Mouse (Mus musculus) limb, embryonic 14.5 days (tissue): ENCODE measurements around the gene Ppp1cc. TPM values are rescaled to one million over a fixed set of nuclear protein-coding genes. Genes with fewer than 3 reads are reported as not detected.
"Not testable (repeated sequence)": the region's sequence is repeated elsewhere in the genome, so short reads cannot be mapped to it uniquely, and the experiment has no call there.

Source experiments
- ATAC-seq: fragments of 200-750 bp; cut with Nextera tagmentation; 2 replicates; pipeline ENCODE4 v1.8.0; 2017; ENCODE audit warnings: low read depth, moderate number of reproducible peaks, moderate TSS enrichment; ENCODE audit not compliant: low FRiP score
- DNase-seq: peaks from one replicate; pipeline ENCODE4 v3.0.0-alpha.2; 2015; ENCODE audit warnings: low spot score
- H3K27ac ChIP-seq: fragments of 300-500 bp; sonication (generic); replicated peaks from 2 replicates; pipeline ENCODE4 v1.5.1; 2014; ENCODE audit warnings: low read depth, mild to moderate bottlenecking, low read length, moderate library complexity, mixed read lengths
- H3K27me3 ChIP-seq: fragments of 300-500 bp; sonication (generic); 2 replicates; pipeline ENCODE4 v1.6.1; 2014; ENCODE audit warnings: low read length, mixed read lengths; ENCODE audit not compliant: control insufficient read depth, insufficient read depth
- H3K36me3 ChIP-seq: fragments of 300-500 bp; sonication (generic); 2 replicates; pipeline ENCODE4 v1.6.1; 2014; ENCODE audit warnings: mild to moderate bottlenecking, low read length, moderate library complexity, mixed read lengths; ENCODE audit not compliant: control insufficient read depth, insufficient read depth
- H3K4me1 ChIP-seq: fragments of 300-500 bp; sonication (generic); 2 replicates; pipeline ENCODE4 v1.6.1; 2014; ENCODE audit warnings: antibody characterized with exemption, low read length, mixed read lengths; ENCODE audit not compliant: control insufficient read depth, insufficient read depth
- H3K4me2 ChIP-seq: fragments of 300-500 bp; sonication (generic); replicated peaks from 2 replicates; pipeline ENCODE4 v1.6.1; 2014; ENCODE audit warnings: low read depth, mild to moderate bottlenecking, low read length, moderate library complexity; ENCODE audit not compliant: severe bottlenecking
- H3K4me3 ChIP-seq: fragments of 300-500 bp; sonication (generic); replicated peaks from 2 replicates; pipeline ENCODE4 v1.5.1; 2014; ENCODE audit warnings: low read length
- H3K9ac ChIP-seq: fragments of 300-500 bp; sonication (generic); 2 replicates; pipeline ENCODE4 v1.6.1; 2014; ENCODE audit warnings: mild to moderate bottlenecking, low read depth, low read length, moderate library complexity; ENCODE audit not compliant: severe bottlenecking
- H3K9me3 ChIP-seq: fragments of 300-500 bp; sonication (generic); 2 replicates; pipeline ENCODE4 v1.6.1; 2016; ENCODE audit warnings: low read length; ENCODE audit not compliant: control insufficient read depth
- POLR2A ChIP-seq: fragments of 200-500 bp; IDR thresholded peaks from 2 replicates; pipeline ENCODE4 v1.8.0; 2012; ENCODE audit warnings: inconsistent platforms, mild to moderate bottlenecking, moderate library complexity, borderline replicate concordance; ENCODE audit not compliant: insufficient read depth, insufficient read length; ENCODE audit errors: extremely low read depth
- WGBS: fragments of 180-500 bp; shearing (Covaris S2); extraction: QIAGEN DNeasy Blood & Tissue Kit; methylation state at CpG from one replicate; pipeline ENCODE4 v1.1.7; 2014; 5-methylcytosine and 5-hydroxymethylcytosine counted together
- polyA plus RNA-seq, 2 experiments: library from polyadenylated mRNA; depleted of rRNA in 1 of 2; stranded (reverse) in 1 of 2; unstranded in 1 of 2; fragments of >200 nt; fragmentation: Nextera tagmentation in 1 of 2; extraction: Ambion mirVana in 1 of 2; gene quantifications; 2 replicates each; pipeline versions ENCODE4 v1.2.1 to v1.2.3; 2012 to 2014

Ppp1cc gene
- polyA plus RNA-seq, 2 experiments = 234 to 275 TPM

DNA sequence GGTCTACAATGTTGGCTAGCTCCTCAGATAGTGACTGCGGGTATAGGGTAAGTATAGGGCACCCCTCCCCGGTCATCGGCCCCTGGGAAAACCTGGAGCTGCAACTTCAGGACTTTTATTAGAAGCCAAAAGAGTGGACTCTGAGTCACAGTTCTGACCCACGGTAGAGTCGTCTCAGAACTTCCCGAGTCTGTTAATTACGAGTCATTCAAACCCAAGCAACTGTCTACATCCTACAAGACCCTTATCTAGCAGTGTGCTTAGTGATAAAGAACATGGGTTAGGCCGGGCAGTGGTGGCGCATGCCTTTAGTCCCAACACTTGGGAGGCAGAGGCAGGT is 25.1 kb upstream of the Ppp1cc start:
- Histone ChIP-seq H3K27me3 (no peaks in the 10 kb centered on the region), H3K4me2 (no peak overlapping the region), H3K4me3 (no peak overlapping the region), H3K36me3 (no peaks in the 10 kb centered on the region), H3K9ac (no peak overlapping the region), H3K9me3 (no peaks in the 10 kb centered on the region), H3K4me1 (peaks cover 6% of the 10 kb centered on the region; the same call in 1 of the 2 replicates), H3K27ac (no peak overlapping the region)
- DNase-seq = no peak
- 91% methylated on average over 9 of the region's 9 CpGs for WGBS
- no peak for ATAC-seq
- no peak for TF ChIP-seq POLR2A

DNA sequence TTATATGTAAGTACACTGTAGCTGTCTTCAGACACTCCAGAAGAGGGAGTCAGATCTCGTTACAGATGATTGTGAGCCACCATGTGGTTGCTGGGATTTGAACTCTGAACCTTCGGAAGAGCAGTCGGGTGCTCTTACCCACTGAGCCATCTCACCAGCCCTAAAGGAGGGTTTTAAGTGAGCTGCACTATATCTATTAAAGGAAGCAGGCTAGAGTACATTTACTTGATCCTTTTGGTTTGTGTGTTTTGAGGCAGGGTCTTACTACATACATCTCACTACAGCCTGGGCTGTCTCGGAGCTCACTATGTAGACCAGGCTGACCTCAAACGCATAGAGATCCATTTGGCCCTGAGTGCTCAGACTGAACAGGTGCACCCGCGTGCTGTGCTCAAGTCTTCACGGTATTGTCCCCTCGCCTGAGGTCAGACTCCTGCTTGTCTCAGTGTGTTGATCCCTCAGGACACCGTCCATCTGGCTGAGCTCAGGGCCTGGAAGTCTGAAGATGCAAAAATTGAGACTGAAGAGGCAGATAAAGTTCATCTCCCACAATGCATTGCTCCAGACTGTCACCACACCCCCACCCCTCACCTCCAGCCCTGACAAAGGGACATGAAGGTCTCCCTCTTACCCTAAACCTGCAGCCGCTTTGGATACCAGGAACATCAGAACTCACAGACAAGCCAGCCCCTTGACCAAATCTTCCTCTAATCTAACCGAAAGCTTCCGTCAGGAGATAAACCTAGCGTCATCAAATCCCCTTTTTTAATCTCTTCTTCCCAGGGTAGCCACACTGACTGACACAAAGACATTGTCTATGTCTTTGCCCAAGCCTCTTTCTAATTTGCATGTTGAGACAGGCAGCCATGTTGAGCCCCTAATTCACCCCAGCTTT is 23.4 kb upstream of the Ppp1cc start:
- 88% methylated on average over 14 of the region's 14 CpGs for WGBS
- ATAC-seq (no peak), DNase-seq (no peak)
- no peaks in the 10 kb centered on the region for H3K9me3 ChIP-seq
- 0 out of 2 replicates have a peak, but pooled peaks cover 3% of the 10 kb centered on the region for H3K4me1 ChIP-seq
- no peak overlapping the region for H3K4me2 ChIP-seq
- no peaks in the 10 kb centered on the region for H3K27me3 ChIP-seq
- TF ChIP-seq POLR2A = no peak
- no peak overlapping the region for H3K9ac ChIP-seq
- no peak overlapping the region for H3K27ac ChIP-seq
- no peaks in the 10 kb centered on the region for H3K36me3 ChIP-seq
- H3K4me3 ChIP-seq = no peak overlapping the region

DNA sequence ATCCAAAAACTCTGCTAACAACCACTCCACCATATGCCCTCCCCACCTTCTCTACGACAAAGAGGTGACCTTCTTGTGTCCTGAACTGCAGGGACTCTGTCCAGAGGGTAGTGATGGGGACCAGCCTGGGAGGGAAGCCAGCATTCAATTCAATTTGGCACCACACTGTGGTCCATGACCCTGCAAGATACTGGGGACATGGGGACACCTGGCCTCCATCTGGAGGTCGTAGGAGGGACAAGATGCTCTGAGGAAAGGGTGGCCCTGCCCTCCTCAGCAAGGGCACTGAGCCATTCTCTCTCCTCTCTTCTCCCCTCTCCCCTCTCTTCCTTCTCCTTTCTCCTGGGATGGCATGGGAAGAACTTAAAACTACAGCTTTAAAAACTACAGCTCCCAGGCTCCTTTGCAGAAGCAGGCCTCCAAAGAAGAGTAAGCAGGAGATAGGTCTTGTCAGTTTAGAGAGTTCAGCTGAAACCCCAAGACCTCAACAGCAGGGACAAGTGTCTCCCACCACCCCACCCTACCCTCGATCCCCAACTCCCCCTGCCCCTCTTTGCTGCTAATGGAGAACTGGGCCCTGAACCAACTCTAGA is 22.7 kb upstream of the Ppp1cc start:
- no peaks in the 10 kb centered on the region for H3K9me3 ChIP-seq
- ATAC-seq (no peak), DNase-seq (no peak)
- no peak overlapping the region for H3K4me2 ChIP-seq
- no peaks in the 10 kb centered on the region for H3K36me3 ChIP-seq
- no peaks in the 10 kb centered on the region for H3K27me3 ChIP-seq
- H3K27ac ChIP-seq = no peak overlapping the region
- 0 out of 2 replicates have a peak, but pooled peaks cover 3% of the 10 kb centered on the region for H3K4me1 ChIP-seq
- no peak overlapping the region for H3K4me3 ChIP-seq
- WGBS = 71% methylated on average over 3 of the region's 3 CpGs
- no peak overlapping the region for H3K9ac ChIP-seq
- no peak for TF ChIP-seq POLR2A

DNA sequence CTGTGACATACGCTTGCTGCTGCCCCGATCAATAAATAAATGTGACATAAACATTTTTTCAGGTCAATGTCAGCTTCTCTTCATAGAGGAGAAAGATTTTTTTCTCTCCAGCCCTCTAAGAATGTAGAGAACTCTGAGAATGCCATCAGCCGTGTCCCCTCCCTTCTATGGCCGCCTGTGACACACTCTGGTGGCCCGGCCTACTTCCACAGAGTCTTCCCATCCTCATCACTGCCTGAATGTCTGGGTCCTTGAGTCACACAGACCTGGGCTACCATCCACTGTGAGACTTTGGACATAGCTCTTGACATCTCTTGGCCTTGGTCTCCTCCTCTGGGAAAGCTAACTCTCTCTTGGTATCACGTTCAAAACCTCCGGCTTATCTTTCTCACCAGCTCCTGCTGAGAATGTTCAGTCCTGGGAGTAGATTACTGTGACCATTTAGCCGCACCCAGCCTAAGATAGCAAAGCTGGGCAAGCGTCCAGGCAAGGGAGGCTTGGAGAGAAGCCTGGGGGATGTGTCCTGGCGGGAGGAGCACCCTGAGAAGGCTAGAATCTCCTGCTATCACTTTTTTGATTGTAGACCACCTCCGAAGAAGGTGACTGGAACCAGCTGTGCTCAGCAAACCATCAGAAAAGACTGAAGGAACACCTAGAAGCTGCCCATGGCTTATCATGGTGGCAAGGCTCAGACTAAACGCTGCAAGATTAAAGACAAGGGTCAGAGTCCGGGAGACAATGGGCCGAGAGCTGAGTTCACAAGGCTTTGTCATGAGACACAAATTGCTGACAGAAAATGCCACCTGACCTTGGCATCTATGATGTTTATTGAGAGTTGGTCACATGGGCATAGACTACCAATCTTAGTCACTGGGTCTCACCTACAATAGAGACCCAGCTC is 21.3 kb upstream of the Ppp1cc start:
- H3K4me1 ChIP-seq = 0 out of 2 replicates have a peak, but pooled peaks cover 3% of the 10 kb centered on the region
- H3K4me2 ChIP-seq = no peak overlapping the region
- H3K4me3 ChIP-seq = no peak overlapping the region
- ATAC-seq = no peak
- TF ChIP-seq POLR2A = no peak
- DNase-seq = no peak
- H3K27ac ChIP-seq = no peak overlapping the region
- no peaks in the 10 kb centered on the region for H3K9me3 ChIP-seq
- no peaks in the 10 kb centered on the region for H3K27me3 ChIP-seq
- WGBS = 81% methylated on average over 14 of the region's 14 CpGs
- H3K36me3 ChIP-seq = no peaks in the 10 kb centered on the region
- H3K9ac ChIP-seq = no peak overlapping the region

DNA sequence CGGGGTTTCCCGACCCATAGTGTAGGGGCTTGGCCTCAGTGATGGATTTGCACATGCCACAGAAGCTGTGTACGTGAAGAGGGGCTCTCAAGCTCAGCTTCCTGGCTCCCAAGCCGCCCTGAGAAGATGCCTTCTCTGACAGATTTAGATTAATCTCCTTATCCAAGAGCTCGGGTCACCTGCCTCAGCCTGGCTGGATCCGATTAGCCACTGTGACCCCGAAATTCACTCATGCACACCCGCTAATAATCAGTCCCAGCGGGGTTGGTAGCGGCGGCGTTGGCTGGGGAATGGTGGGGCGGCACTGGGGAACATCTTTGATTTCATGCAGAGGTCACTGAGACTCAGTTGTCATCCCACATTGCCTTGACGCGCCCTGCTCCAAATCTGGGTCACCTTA is 19.2 kb upstream of the Ppp1cc start:
- no peak for TF ChIP-seq POLR2A
- no peak overlapping the region for H3K4me3 ChIP-seq
- 76% methylated on average over 15 of the region's 15 CpGs for WGBS
- H3K36me3 ChIP-seq = no peaks in the 10 kb centered on the region
- no peak overlapping the region for H3K9ac ChIP-seq
- H3K27ac ChIP-seq = no peak overlapping the region
- no peak overlapping the region for H3K4me2 ChIP-seq
- H3K27me3 ChIP-seq = no peaks in the 10 kb centered on the region
- H3K9me3 ChIP-seq = no peaks in the 10 kb centered on the region
- H3K4me1 ChIP-seq = no peaks in the 10 kb centered on the region
- DNase-seq (no peak), ATAC-seq (no peak)

DNA sequence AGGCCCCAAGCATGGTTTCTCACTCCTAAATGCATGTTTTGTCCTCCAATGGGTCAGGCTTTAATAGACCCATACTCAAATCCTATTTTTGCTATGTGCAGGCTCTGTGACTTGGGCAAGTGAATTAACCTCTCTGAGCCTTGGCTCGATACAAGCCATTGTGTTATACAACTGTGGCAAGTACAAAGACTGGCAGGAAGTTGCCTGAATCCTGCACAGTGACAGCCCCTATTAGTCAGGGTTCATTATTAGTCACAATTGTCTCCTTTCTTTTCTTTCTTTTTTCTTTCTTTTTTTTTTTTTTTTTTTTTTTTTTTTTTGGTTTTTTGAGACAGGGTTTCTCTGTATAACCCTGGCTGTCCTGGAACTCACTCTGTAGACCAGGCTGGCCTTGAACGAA is 18.3 kb upstream of the Ppp1cc start:
- not testable (repeated sequence) for H3K36me3 ChIP-seq, H3K27ac ChIP-seq, H3K9me3 ChIP-seq, DNase-seq, H3K4me2 ChIP-seq, ATAC-seq, H3K4me3 ChIP-seq, H3K9ac ChIP-seq, H3K4me1 ChIP-seq, H3K27me3 ChIP-seq
- 76% methylated on average over 2 of the region's 2 CpGs for WGBS
